In the genomic region with DNA sequence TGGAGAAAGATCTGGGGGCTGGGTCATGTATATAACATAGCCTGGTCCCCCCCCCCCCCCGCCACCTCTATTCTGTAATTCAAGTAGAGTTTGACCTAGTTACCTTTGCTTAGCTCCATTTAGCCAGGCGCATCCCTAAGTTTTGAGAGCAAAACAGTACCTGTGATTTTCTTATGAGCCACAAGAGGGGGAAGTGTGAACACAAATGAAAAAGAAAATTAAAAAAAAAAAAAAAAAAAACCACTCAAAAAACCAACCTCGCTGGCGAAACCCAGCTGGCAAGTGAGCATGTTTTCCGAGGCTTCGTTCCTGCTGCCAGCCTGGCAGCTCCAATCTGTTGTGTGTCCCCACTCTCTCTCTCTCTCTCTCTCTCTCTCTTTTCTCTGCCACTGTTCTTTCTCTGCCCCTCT, we compare ENCODE assay signal across 8 mouse cellular contexts.
DNase-seq lines count a peak whose midpoint lies in the region; ATAC-seq and TF ChIP-seq lines count a peak whose summit lies in the region.

No protein-coding gene starts in this region.

- no peaks in the 10 kb centered on the region for H3K9me3 ChIP-seq in limb, embryonic 13.5 days
- H3K9me3 ChIP-seq in limb, embryonic 10.5 days (replicated peaks) = no peaks in the 10 kb centered on the region
- no peaks in the 10 kb centered on the region for H3K9me3 ChIP-seq in embryonic facial prominence, embryonic 11.5 days (replicated peaks; ENCODE audit: control insufficient read depth, low read length)
- H3K9me3 ChIP-seq in hindbrain, postnatal 0 days (ENCODE audit: low read length) = no peaks in the 10 kb centered on the region
- H3K9me3 ChIP-seq in lung, postnatal 0 days (ENCODE audit: low read length) = no peaks in the 10 kb centered on the region

- no peak for DNase-seq in limb, embryonic 10.5 days (ENCODE audit: low spot score)
- DNase-seq in adipocyte (ENCODE audit: low spot score) = peak; percentile 77
- DNase-seq in embryonic facial prominence, embryonic 11.5 days (ENCODE audit: low spot score) = peak; percentile 31
- peak; percentile 93 for DNase-seq in hindbrain, postnatal 0 days (ENCODE audit: low spot score)
- peak; percentile 70 for DNase-seq in lung, postnatal 0 days (ENCODE audit: low spot score)
- peak; percentile 65 for DNase-seq in telencephalon, adult 2 months (ENCODE audit: low read depth, low spot score)
- DNase-seq in urinary bladder, adult 18-20 months (ENCODE audit: low spot score in 2 of 2) = no peak

- H3K4me3 ChIP-seq in limb, embryonic 13.5 days = no peak overlapping the region
- H3K4me3 ChIP-seq in limb, embryonic 10.5 days = no peak overlapping the region
- no peak overlapping the region for H3K4me3 ChIP-seq in embryonic facial prominence, embryonic 11.5 days (ENCODE audit: low read depth, low read length)
- no peak overlapping the region for H3K4me3 ChIP-seq in hindbrain, postnatal 0 days (ENCODE audit: low read length)
- no peak overlapping the region for H3K4me3 ChIP-seq in lung, postnatal 0 days (ENCODE audit: low read depth, low read length)

- no peak overlapping the region for H3K9ac ChIP-seq in limb, embryonic 13.5 days
- H3K9ac ChIP-seq in embryonic facial prominence, embryonic 11.5 days (replicated peaks; ENCODE audit: low read length) = no peak overlapping the region
- no peak overlapping the region for H3K9ac ChIP-seq in hindbrain, postnatal 0 days (replicated peaks; ENCODE audit: low read length)
- H3K9ac ChIP-seq in lung, postnatal 0 days (replicated peaks; ENCODE audit: low read depth) = no peak overlapping the region

- WGBS in limb, embryonic 13.5 days = 29% methylated on average over 6 of the region's 6 CpGs
- WGBS in limb, embryonic 10.5 days = 61% methylated on average over 6 of the region's 6 CpGs
- 37% methylated on average over 6 of the region's 6 CpGs for WGBS in embryonic facial prominence, embryonic 11.5 days
- WGBS in hindbrain, postnatal 0 days = 16% methylated on average over 6 of the region's 6 CpGs
- 18% methylated on average over 6 of the region's 6 CpGs for WGBS in lung, postnatal 0 days

- H3K27me3 ChIP-seq in limb, embryonic 13.5 days = no peaks in the 10 kb centered on the region; the same call in 1 of the 2 replicates
- H3K27me3 ChIP-seq in limb, embryonic 10.5 days (ENCODE audit: low read depth, poor library complexity, severe bottlenecking) = no peaks in the 10 kb centered on the region
- H3K27me3 ChIP-seq in embryonic facial prominence, embryonic 11.5 days (ENCODE audit: control insufficient read depth, insufficient read depth, low read length) = no peaks in the 10 kb centered on the region
- no peaks in the 10 kb centered on the region for H3K27me3 ChIP-seq in hindbrain, postnatal 0 days (ENCODE audit: insufficient read depth, low read length)
- H3K27me3 ChIP-seq in lung, postnatal 0 days (replicated peaks; ENCODE audit: insufficient read depth, low read length) = no peaks in the 10 kb centered on the region

- peaks cover 8% of the 10 kb centered on the region for H3K4me1 ChIP-seq in limb, embryonic 13.5 days
- H3K4me1 ChIP-seq in limb, embryonic 10.5 days = peaks cover 10% of the 10 kb centered on the region; the same call in 1 of the 2 replicates
- no peaks in the 10 kb centered on the region for H3K4me1 ChIP-seq in embryonic facial prominence, embryonic 11.5 days (ENCODE audit: control insufficient read depth, insufficient read depth, low read length)
- no peaks in the 10 kb centered on the region; the same call in 1 of the 2 replicates for H3K4me1 ChIP-seq in hindbrain, postnatal 0 days (ENCODE audit: insufficient read depth, low read length)
- no peaks in the 10 kb centered on the region for H3K4me1 ChIP-seq in lung, postnatal 0 days (ENCODE audit: insufficient read depth, low read depth, low read length)

- TF ChIP-seq EP300 in lung, postnatal 0 days (IDR thresholded peaks at IDR 0.05) = no peak

- ATAC-seq in limb, embryonic 13.5 days (ENCODE audit: low FRiP score, low read depth) = no peak
- ATAC-seq in embryonic facial prominence, embryonic 11.5 days (replicated peaks; ENCODE audit: insufficient number of reproducible peaks, low FRiP score, low TSS enrichment, low read depth) = no peak
- ATAC-seq in hindbrain, postnatal 0 days = peak; percentile 63
- no peak for ATAC-seq in lung, postnatal 0 days

- H3K27ac ChIP-seq in limb, embryonic 13.5 days = no peak overlapping the region
- no peak overlapping the region for H3K27ac ChIP-seq in limb, embryonic 10.5 days
- H3K27ac ChIP-seq in embryonic facial prominence, embryonic 11.5 days (replicated peaks; ENCODE audit: low read depth, low read length) = no peak overlapping the region
- H3K27ac ChIP-seq in hindbrain, postnatal 0 days = no peak overlapping the region
- no peak overlapping the region for H3K27ac ChIP-seq in lung, postnatal 0 days (ENCODE audit: low read length)

- peak; percentile 58 for TF ChIP-seq CTCF in hindbrain, postnatal 0 days (IDR thresholded peaks at IDR 0.05; ENCODE audit: low read depth)
- peak; percentile 44 for TF ChIP-seq CTCF in lung, postnatal 0 days (IDR thresholded peaks at IDR 0.05)

- no peaks in the 10 kb centered on the region for H3K36me3 ChIP-seq in limb, embryonic 13.5 days
- no peaks in the 10 kb centered on the region for H3K36me3 ChIP-seq in limb, embryonic 10.5 days
- no peaks in the 10 kb centered on the region for H3K36me3 ChIP-seq in embryonic facial prominence, embryonic 11.5 days (replicated peaks; ENCODE audit: control insufficient read depth, insufficient read depth, low read depth, low read length)
- H3K36me3 ChIP-seq in hindbrain, postnatal 0 days (ENCODE audit: insufficient read depth, low read length) = no peaks in the 10 kb centered on the region
- H3K36me3 ChIP-seq in lung, postnatal 0 days (ENCODE audit: insufficient read depth, low read length) = no peaks in the 10 kb centered on the region

- peak overlapping the region; percentile 43 for H3K4me2 ChIP-seq in limb, embryonic 13.5 days (replicated peaks)
- H3K4me2 ChIP-seq in embryonic facial prominence, embryonic 11.5 days (ENCODE audit: low read depth, low read length) = no peak overlapping the region
- no peak overlapping the region for H3K4me2 ChIP-seq in hindbrain, postnatal 0 days (ENCODE audit: low read depth, low read length)
- no peak overlapping the region for H3K4me2 ChIP-seq in lung, postnatal 0 days (replicated peaks; ENCODE audit: low read depth, low read length)

Comparison
In these comparisons a context has a peak if more than half of its experiments do, and no peak if none do; other contexts are left out.
1. DNase-seq: peak in adipocyte (single experiment), embryonic facial prominence, embryonic 11.5 days (single experiment), hindbrain, postnatal 0 days (single experiment), lung, postnatal 0 days (single experiment) and telencephalon, adult 2 months (single experiment); none in limb, embryonic 10.5 days (single experiment) and urinary bladder, adult 18-20 months (0 of 2).